Mouse (Mus musculus) forebrain, embryonic 15.5 days (tissue): Measurements from ENCODE around the gene Tnks1bp1. TPM values are rescaled to one million over a fixed set of nuclear protein-coding genes. Genes with fewer than 3 reads are reported as not detected.
A peak's percentile ranks its signal among the peaks of the same experiment; 100 is the strongest.

Source experiments
- ATAC-seq: fragments of 200-750 bp; cut with Nextera tagmentation; replicated peaks from 2 replicates; pipeline ENCODE4 v1.8.0; 2017; ENCODE audit warnings: mild to moderate bottlenecking, moderate TSS enrichment, moderate library complexity
- H3K27ac ChIP-seq: fragments of 300-500 bp; sonication (generic); replicated peaks from 2 replicates; pipeline ENCODE4 v1.5.1; 2015; ENCODE audit warnings: mild to moderate bottlenecking, inconsistent platforms
- H3K27me3 ChIP-seq: fragments of 300-500 bp; sonication (generic); 2 replicates; pipeline ENCODE4 v1.6.1; 2015; ENCODE audit warnings: inconsistent platforms
- H3K36me3 ChIP-seq: fragments of 300-500 bp; sonication (generic); 2 replicates; pipeline ENCODE4 v1.6.1; 2015; ENCODE audit warnings: mild to moderate bottlenecking, inconsistent platforms
- H3K4me1 ChIP-seq: fragments of 300-500 bp; sonication (generic); 2 replicates; pipeline ENCODE4 v1.6.1; 2015; ENCODE audit warnings: inconsistent platforms
- H3K4me2 ChIP-seq: fragments of 300-500 bp; sonication (generic); replicated peaks from 2 replicates; pipeline ENCODE4 v1.6.1; 2015; ENCODE audit warnings: mild to moderate bottlenecking, inconsistent platforms
- H3K4me3 ChIP-seq: fragments of 300-500 bp; sonication (generic); 2 replicates; pipeline ENCODE4 v1.5.1; 2015; ENCODE audit warnings: mild to moderate bottlenecking, inconsistent platforms
- H3K9ac ChIP-seq: fragments of 300-500 bp; sonication (generic); replicated peaks from 2 replicates; pipeline ENCODE4 v1.6.1; 2015; ENCODE audit warnings: mild to moderate bottlenecking, inconsistent platforms
- H3K9me3 ChIP-seq: fragments of 300-500 bp; sonication (generic); 2 replicates; pipeline ENCODE4 v1.6.1; 2016; ENCODE audit warnings: inconsistent platforms
- WGBS: fragments of 180-500 bp; shearing (Covaris S2); methylation state at CpG from one replicate; pipeline ENCODE4 v1.1.7; 2015; ENCODE audit warnings: mixed read lengths; 5-methylcytosine and 5-hydroxymethylcytosine counted together
- polyA plus RNA-seq: library from polyadenylated mRNA; unstranded; fragments of >200 nt; fragmentation: Nextera tagmentation; extraction: Ambion mirVana; gene quantifications from 2 replicates; pipeline ENCODE4 v1.2.1, GENCODE M21; 2015

The Tnks1bp1 gene
- polyA plus RNA-seq, 1 experiment from 2014 or later = 29.2 TPM

GRCm38 (mm10) chr2:85066937-85067336, 19.1 kb downstream of the Tnks1bp1 start:
- 93% methylated on average over 5 of the region's 5 CpGs for WGBS

DNA sequence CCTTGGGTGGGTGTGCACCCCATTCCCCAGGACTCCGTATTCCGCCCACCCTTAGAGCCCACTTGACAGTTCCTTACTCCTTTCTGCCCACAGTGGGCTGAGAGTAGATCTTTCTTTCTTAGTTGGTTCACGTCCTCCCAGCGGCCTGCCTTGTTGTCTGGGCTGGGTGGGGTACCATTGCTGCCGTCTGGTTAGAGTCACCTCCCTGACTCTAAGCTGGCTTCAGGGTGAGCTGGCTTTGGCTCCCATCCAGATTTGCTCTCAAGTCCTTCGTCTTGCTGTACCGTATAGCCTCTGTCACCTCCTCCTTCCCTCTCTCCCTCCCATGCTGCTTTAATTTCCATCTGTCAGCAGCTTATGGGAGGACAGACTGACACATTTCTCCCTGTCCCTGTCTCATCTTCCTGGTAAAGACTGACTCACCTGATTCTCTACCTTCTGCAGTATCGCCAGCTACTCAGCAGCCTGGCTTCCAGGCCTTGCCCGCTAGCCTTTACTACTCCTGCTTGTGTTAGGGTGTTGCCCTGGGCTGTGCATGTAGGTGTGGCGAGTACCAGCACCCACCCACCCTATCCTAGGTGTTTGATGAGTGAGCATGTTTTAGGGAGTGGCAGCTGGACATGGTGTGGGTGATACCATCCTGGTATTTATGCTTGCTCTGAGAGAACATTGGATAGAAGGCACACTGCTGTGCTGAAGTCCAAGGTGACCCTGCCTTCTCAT, 20.2 kb downstream of the Tnks1bp1 start:
- Histone ChIP-seq H3K9ac (no peak overlapping the region), H3K36me3 (peaks cover 24% of the 10 kb centered on the region), H3K4me2 (no peak overlapping the region), H3K9me3 (no peaks in the 10 kb centered on the region), H3K27me3 (no peaks in the 10 kb centered on the region), H3K27ac (no peak overlapping the region), H3K4me3 (no peak overlapping the region), H3K4me1 (0 out of 2 replicates have a peak, but pooled peaks cover 3% of the 10 kb centered on the region)
- WGBS = 78% methylated on average over 10 of the region's 10 CpGs
- ATAC-seq = no peak

More at GRCm38 (mm10) chr2:85066937-85067336, 19.1 kb downstream of the Tnks1bp1 start:
- no peak overlapping the region for H3K9ac ChIP-seq
- no peaks in the 10 kb centered on the region for H3K9me3 ChIP-seq
- H3K27me3 ChIP-seq = no peaks in the 10 kb centered on the region
- H3K36me3 ChIP-seq = peaks cover 28% of the 10 kb centered on the region
- H3K4me2 ChIP-seq = no peak overlapping the region
- ATAC-seq = no peak
- H3K27ac ChIP-seq = no peak overlapping the region
- H3K4me1 ChIP-seq = 0 out of 2 replicates have a peak, but pooled peaks cover 3% of the 10 kb centered on the region
- H3K4me3 ChIP-seq = no peak overlapping the region

- H3K9me3 ChIP-seq = no peaks in the 10 kb centered on the region
- WGBS = 86% methylated on average over 2 of the region's 2 CpGs
- no peak for ATAC-seq
- no peaks in the 10 kb centered on the region for H3K27me3 ChIP-seq
- H3K4me3 ChIP-seq = no peak overlapping the region
- H3K27ac ChIP-seq = no peak overlapping the region
- H3K9ac ChIP-seq = no peak overlapping the region
- 0 out of 2 replicates have a peak, but pooled peaks cover 3% of the 10 kb centered on the region for H3K4me1 ChIP-seq
- no peak overlapping the region for H3K4me2 ChIP-seq
- peaks cover 23% of the 10 kb centered on the region; the same call in 1 of the 2 replicates for H3K36me3 ChIP-seq
Observed at GRCm38 (mm10) chr2:85068626-85069025, 20.8 kb downstream of the Tnks1bp1 start.

GRCm38 (mm10) chr2:85070086-85070485, 22.3 kb downstream of the Tnks1bp1 start:
- Histone ChIP-seq H3K9me3 (no peaks in the 10 kb centered on the region), H3K36me3 (peaks cover 19% of the 10 kb centered on the region; the same call in 1 of the 2 replicates)

GRCm38 (mm10) chr2:85071921-85072320, 24.1 kb downstream of the Tnks1bp1 start:
- H3K4me2 ChIP-seq = no peak overlapping the region
- H3K27me3 ChIP-seq = no peaks in the 10 kb centered on the region
- no peak overlapping the region for H3K9ac ChIP-seq
- H3K4me3 ChIP-seq = no peak overlapping the region
- H3K27ac ChIP-seq = no peak overlapping the region
- WGBS = 95% methylated on average over 5 of the region's 5 CpGs
- peaks cover 19% of the 10 kb centered on the region; the same call in 1 of the 2 replicates for H3K36me3 ChIP-seq
- H3K4me1 ChIP-seq = 0 out of 2 replicates have a peak, but pooled peaks cover 3% of the 10 kb centered on the region
- ATAC-seq = no peak
- H3K9me3 ChIP-seq = no peaks in the 10 kb centered on the region

More at GRCm38 (mm10) chr2:85070086-85070485, 22.3 kb downstream of the Tnks1bp1 start:
- no peak overlapping the region for H3K27ac ChIP-seq
- 80% methylated on average over 15 of the region's 15 CpGs for WGBS
- ATAC-seq = no peak
- no peak overlapping the region for H3K4me2 ChIP-seq
- 0 out of 2 replicates have a peak, but pooled peaks cover 3% of the 10 kb centered on the region for H3K4me1 ChIP-seq
- no peak overlapping the region for H3K4me3 ChIP-seq
- no peak overlapping the region for H3K9ac ChIP-seq
- no peaks in the 10 kb centered on the region for H3K27me3 ChIP-seq

- no peak for ATAC-seq
- Histone ChIP-seq H3K9ac (no peak overlapping the region), H3K4me3 (no peak overlapping the region), H3K4me1 (no peaks in the 10 kb centered on the region), H3K4me2 (no peak overlapping the region), H3K36me3 (peaks cover 19% of the 10 kb centered on the region; the same call in 1 of the 2 replicates), H3K27me3 (no peaks in the 10 kb centered on the region), H3K27ac (no peak overlapping the region), H3K9me3 (no peaks in the 10 kb centered on the region)
- 96% methylated on average over 5 of the region's 5 CpGs for WGBS
Observed at GRCm38 (mm10) chr2:85073751-85074150, 25.9 kb downstream of the Tnks1bp1 start.

- H3K27ac ChIP-seq = no peak overlapping the region
- 33% methylated on average over 11 of the region's 11 CpGs for WGBS
- no peak overlapping the region for H3K4me3 ChIP-seq
- no peak overlapping the region for H3K9ac ChIP-seq
- no peaks in the 10 kb centered on the region for H3K36me3 ChIP-seq
- H3K4me1 ChIP-seq = peaks cover 5% of the 10 kb centered on the region; the same call in 1 of the 2 replicates
- H3K4me2 ChIP-seq = no peak overlapping the region
- H3K27me3 ChIP-seq = no peaks in the 10 kb centered on the region
- ATAC-seq = peak; percentile 92
- H3K9me3 ChIP-seq = no peaks in the 10 kb centered on the region
Observed at GRCm38 (mm10) chr2:85088716-85089646, 41.2 kb downstream of the Tnks1bp1 start.

DNA sequence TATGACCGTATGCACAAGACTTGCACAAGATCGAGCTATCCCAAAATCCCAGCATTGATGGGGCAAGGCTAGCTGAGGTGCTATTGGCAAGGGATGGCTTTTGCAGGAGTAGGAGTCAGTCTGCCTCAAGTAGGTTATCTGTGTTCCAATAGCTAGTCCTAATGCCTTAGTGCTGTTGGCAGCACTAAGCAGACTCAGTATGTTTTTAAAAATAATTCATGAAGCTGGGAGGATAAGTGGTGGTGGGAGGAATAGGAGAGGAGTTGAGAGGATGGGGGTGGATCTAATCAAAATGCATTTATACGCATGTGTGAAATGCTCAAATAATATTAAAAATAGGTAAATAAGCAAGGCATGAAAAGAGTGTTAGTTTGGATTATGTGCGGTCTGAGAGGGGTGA, 43.5 kb downstream of the Tnks1bp1 start:
- H3K27ac ChIP-seq = no peak overlapping the region
- H3K4me2 ChIP-seq = no peak overlapping the region
- H3K4me1 ChIP-seq = peaks cover 5% of the 10 kb centered on the region; the same call in 1 of the 2 replicates
- H3K9ac ChIP-seq = no peak overlapping the region
- no peak overlapping the region for H3K4me3 ChIP-seq
- no peaks in the 10 kb centered on the region for H3K9me3 ChIP-seq
- WGBS = 92% methylated on average over 4 of the region's 4 CpGs
- H3K27me3 ChIP-seq = no peaks in the 10 kb centered on the region
- no peaks in the 10 kb centered on the region for H3K36me3 ChIP-seq
- no peak for ATAC-seq

DNA sequence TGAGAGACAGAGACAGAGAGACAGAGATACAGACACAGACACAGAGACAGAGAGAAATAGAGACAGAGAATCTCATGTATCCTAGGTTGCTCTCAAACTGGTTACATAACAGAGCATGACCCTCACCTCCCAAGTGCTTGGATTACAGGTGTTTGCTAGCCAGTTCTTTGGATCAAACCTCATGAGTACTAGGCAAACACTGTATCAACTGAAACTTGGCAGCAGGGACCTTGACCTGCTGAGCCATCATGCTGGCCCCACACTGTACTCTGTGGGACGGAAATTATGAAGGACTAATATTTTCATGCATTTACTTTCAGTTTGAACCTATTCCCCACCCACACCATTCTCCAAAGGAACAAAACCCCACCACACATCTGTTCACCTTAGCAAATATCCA, 45.6 kb downstream of the Tnks1bp1 start:
- Histone ChIP-seq H3K4me1 (peaks cover 5% of the 10 kb centered on the region; the same call in 1 of the 2 replicates), H3K9ac (no peak overlapping the region), H3K27me3 (no peaks in the 10 kb centered on the region), H3K27ac (no peak overlapping the region), H3K4me2 (no peak overlapping the region), H3K4me3 (no peak overlapping the region), H3K9me3 (no peaks in the 10 kb centered on the region), H3K36me3 (no peaks in the 10 kb centered on the region)
- no peak for ATAC-seq
- WGBS = 97% methylated on average over 1 of the region's 1 CpGs

DNA sequence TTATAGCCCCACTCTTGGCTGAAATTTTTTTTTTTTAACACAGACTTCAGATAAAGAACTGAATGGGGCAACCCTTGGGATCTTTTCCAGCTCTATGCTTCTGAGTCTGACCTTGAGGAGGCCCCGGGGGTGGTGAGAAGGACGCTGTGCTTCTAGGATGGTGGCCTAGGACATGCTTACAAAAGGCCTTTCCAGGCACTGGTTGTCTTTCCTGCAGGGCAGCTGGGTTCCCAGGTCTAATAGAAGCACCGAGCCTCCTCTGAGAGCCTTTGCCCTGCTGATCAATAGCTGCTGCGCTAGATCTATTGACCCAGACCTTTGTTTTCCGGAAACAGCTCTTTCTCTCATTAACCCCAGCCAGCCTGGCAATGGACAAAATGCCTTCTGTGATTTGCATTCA, 48.1 kb downstream of the Tnks1bp1 start:
- Histone ChIP-seq H3K9ac (no peak overlapping the region), H3K36me3 (no peaks in the 10 kb centered on the region), H3K4me3 (no peak overlapping the region), H3K4me2 (no peak overlapping the region), H3K4me1 (no peaks in the 10 kb centered on the region), H3K27me3 (no peaks in the 10 kb centered on the region), H3K9me3 (no peaks in the 10 kb centered on the region), H3K27ac (no peak overlapping the region)
- ATAC-seq = no peak
- WGBS = 19% methylated on average over 5 of the region's 5 CpGs

DNA sequence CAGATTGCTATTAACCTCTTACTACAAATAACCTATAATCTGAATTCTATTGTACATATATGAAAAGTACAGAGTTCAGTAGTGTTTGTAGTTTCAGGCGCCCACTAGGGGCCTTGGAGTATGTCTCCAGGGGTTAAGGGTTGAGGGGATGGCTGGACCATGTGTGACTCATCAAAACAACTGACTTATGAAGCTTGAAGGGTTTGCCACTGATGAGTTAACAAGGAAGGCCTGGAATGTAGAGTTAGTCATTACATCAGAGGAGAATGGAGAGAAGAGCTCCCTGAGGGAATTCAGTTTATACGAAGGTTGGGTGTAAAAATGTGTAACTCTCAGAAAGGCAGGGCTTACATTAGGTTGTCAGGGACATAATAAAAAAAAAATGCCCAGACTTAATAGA, 50.2 kb downstream of the Tnks1bp1 start:
- ATAC-seq = no peak

More for the DNA sequence above, 50.2 kb downstream of the Tnks1bp1 start:
- H3K4me2 ChIP-seq = no peak overlapping the region
- H3K27me3 ChIP-seq = no peaks in the 10 kb centered on the region
- 82% methylated on average over 2 of the region's 2 CpGs for WGBS
- no peak overlapping the region for H3K27ac ChIP-seq
- H3K9me3 ChIP-seq = no peaks in the 10 kb centered on the region
- H3K36me3 ChIP-seq = no peaks in the 10 kb centered on the region
- no peak overlapping the region for H3K9ac ChIP-seq
- no peaks in the 10 kb centered on the region for H3K4me1 ChIP-seq
- no peak overlapping the region for H3K4me3 ChIP-seq
